Mouse (Mus musculus): Measurements from ENCODE around the gene Egln2.

DNA sequence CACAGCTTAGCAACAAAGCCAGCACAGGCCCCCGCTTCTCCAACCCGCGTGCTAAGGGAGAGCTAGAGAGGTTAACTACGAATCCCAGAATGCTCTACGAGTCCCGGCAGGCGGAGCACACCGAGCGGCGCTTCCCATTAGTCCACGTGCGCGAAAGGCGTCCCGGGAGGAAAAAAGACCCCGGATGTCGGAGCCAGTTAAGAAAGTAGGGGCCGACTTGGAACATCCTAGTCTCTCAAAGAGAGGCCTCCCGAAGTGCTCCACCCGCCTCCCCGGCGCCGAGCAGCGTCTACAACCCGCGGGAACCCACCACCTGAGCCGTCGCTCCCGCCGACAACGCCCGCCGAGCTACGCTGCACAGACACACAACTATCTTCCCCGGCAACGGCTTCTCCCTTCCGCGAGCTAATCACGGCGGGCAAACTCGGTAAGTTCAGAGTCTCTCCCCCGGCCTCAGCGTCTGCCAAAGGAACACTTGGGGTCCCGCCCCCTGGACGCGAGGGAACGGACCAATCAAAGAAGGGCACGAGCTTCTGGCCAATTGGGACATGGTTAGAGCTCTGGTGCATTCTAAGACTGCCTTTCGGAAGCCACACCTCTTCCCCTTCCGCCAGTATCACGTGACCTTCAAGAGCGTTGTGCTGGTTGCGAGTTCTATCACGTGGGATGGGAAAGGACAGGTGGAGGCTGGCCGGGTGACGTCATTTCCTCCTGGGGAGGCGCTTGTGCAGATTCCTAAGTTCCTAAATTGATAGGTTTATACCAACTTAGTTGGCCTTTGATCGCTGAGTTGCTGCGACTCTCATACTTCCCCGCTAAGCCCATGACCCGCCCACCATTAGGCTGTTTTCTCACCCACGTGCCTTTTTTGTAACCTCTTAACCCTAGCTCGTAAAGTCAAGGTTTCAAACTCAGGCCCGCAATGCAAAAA is 29.3 kb upstream of the Egln2 start, which contains the start of the genes BC024978 and Snrpa:
- TF ChIP-seq CTCF (conservative IDR thresholded peaks at IDR 0.05; ENCODE audit: low read length) (no peak), NANOG (IDR thresholded peaks at IDR 0.05; ENCODE audit: borderline replicate concordance, low read length) (no peak)

Measured in E14TG2a.4 (cell line).